Mouse (Mus musculus) thymus, adult 2 months (tissue): Measurements from ENCODE around the gene Sit1.

ENCODE experiments used
- CTCF ChIP-seq: fragments of 200-500 bp; IDR thresholded peaks from 2 replicates; pipeline ENCODE4 v1.5.1; 2012; ENCODE audit warnings: mild to moderate bottlenecking, control low read depth, low read length, moderate library complexity, borderline replicate concordance; ENCODE audit not compliant: control insufficient read depth, poor library complexity, insufficient read depth; ENCODE audit errors: extremely low read depth
- POLR2A ChIP-seq: fragments of 200-500 bp; IDR thresholded peaks from 2 replicates; pipeline ENCODE4 v1.6.1; 2012; ENCODE audit warnings: mild to moderate bottlenecking, low read length, control low read depth, moderate library complexity; ENCODE audit not compliant: control insufficient read depth, poor library complexity, insufficient read depth; ENCODE audit errors: extremely low read depth

DNA sequence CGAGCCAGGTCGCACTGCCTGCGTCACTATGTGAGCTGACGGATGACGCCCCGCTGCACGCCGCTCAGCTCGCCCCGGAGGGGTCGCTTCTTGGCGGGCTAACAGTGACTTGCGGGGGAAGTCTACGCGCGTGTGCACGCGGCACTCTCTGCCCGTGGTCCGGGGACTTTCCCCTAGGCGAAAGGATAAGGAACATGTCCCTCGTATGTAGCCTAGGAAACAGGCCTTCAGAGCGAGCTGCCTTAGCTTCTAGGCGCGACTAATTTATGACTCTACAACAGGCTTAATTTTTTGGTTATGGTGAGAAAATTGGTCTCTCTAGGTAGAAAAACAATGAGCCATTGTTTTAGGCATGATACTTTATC, 9.3 kb upstream of the Sit1 start, which contains the start of gene Ccdc107:
- peak; percentile 41; the same call in 1 of the 2 replicates for TF ChIP-seq CTCF
- TF ChIP-seq POLR2A = 0 out of 2 replicates have a peak, but pooled peaks have one; percentile 35
